Mouse (Mus musculus) granulocyte monocyte progenitor cell, adult 5-6 weeks (primary cell): ENCODE data around the gene Tmco5b. TPM values are rescaled to one million over a fixed set of nuclear protein-coding genes. Genes with fewer than 3 reads are reported as not detected.

ENCODE experiments used
- ATAC-seq: replicated peaks from 2 replicates; pipeline ENCODE4 v1.8.0; 2016; ENCODE audit warnings: mild to moderate bottlenecking, moderate TSS enrichment, inconsistent platforms; ENCODE audit not compliant: poor library complexity, severe bottlenecking
- total RNA-seq, 2 experiments: library from RNA; stranded (forward) in 1 of 2; stranded (reverse) in 1 of 2; fragments of 200-712, 200-1000 nt in 1 of 2; fragments of >200 nt in 1 of 2; fragmentation: Nextera tagmentation in 1 of 2; gene quantifications; 2 replicates each; pipeline ENCODE4 v1.2.3; 2014 to 2017

The Tmco5b gene
- total RNA-seq (2014; fragmentation: Nextera tagmentation) (not detected in 2 replicates), total RNA-seq (2017) (not detected in 2 replicates)

DNA sequence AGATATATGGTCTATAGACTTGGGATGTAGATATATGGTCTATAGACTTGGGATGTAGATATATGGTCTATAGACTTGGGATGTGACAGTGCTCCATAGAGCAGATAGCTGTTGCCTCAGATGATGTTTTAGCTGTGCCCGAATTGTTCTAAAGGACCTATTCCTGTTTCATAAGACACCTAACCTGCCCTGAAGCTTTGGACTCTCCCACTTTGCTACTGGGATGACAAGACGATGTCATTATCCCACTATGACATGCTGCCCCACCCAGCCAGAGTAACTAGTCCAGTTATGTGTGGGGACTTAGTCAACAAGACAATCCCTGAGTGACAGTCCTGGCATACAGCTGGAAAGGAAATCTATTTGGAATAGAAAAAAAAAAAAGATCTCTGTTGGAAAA is at the start of gene Tmco5b:
Tmco5b (plus strand) TSS at position 301 of the 400 bp plus-strand sequence.
- no peak for ATAC-seq

- ATAC-seq: no peak
Observed at GRCm38 (mm10) chr2:113236993-113237392, 48.5 kb upstream of the Tmco5b start.

DNA sequence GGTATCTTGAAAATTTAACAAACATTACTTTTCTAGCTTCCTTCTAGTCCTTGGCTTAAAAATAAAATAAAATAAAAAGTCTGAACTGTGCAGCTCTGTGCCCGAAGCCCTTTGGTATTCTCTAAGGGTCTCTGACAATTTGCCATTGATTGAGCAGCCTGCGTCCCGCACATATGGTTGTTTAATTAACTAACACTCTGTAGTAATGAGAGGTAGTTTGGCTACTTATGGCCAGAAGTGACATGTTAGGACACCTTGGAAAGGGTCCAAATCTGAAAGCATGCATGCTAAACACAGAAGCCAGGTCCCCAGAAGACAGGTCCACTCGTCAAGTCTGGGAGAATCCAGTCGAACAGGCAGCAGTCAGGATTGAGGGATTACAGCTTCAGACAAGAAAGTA is 46.7 kb upstream of the Tmco5b start:
- ATAC-seq: no peak

- no peak; the same call in 1 of the 2 replicates for ATAC-seq
Observed at GRCm38 (mm10) chr2:113302349-113303239, 17.1 kb downstream of the Tmco5b start.

GRCm38 (mm10) chr2:113303240-113303538 is 17.7 kb downstream of the Tmco5b start:
- ATAC-seq: no peak

- ATAC-seq: peak; percentile 91
Observed at GRCm38 (mm10) chr2:113305339-113305738, 19.8 kb downstream of the Tmco5b start.

DNA sequence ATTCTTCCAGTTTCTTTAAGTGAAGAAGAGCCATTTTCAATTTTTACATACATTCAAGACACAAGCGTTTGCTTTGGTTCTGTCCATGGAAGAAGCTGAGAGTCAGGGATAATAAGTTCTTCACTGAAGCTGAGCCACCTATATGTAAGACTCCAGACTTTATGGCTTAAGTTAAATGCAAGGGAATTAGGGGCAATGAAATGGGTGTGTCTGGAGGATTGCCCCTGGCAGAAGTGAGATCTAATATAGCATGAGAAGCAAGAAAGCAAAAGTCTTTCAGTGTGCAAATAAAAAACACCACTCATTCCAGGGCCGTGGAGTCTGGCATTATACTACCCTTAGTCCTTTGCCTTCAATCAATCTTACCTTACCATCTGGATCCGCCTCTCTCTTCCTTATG is 25.7 kb downstream of the Tmco5b start:
- ATAC-seq: no peak

- no peak for ATAC-seq
Observed at GRCm38 (mm10) chr2:113323016-113323415, 37.5 kb downstream of the Tmco5b start.

DNA sequence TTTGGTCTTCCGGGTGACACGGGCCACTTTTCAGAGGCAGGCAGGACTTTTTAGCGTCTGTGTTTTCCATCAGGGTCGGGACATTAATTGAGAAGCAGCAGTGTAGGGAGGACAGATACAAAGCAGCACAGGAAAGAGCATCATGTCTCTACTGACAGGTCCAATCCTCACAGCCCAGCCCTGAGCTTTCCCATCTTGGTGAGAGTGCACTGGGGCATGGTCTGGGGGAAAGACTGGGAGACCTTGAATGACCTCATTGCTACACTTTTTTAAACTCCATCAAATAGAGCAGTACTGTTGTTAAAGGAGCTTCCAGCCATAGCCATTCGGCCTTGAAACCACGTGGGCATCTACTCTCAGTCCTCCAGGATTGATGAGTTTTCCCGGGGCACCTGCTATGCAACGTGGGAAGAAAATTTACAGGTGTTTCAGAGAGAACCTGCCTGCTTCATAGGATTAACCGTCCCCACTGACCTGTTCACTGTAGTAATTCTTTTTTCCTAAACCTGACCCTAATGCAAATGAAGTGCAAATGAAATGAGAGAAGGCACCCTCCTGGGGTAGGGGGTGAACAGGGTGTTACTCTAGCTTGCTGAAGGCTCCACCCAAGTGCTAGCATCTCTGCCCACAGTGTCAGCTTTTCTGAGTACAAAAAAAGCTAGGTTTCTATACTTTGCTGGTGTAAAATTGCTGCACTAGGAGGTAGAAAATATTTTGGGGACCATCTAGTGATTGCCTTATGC is 48.4 kb downstream of the Tmco5b start:
- no peak for ATAC-seq

GRCm38 (mm10) chr2:113335561-113336294 is 50.2 kb downstream of the Tmco5b start:
- no peak for ATAC-seq

GRCm38 (mm10) chr2:113344536-113344935 is 59.0 kb downstream of the Tmco5b start:
- no peak for ATAC-seq

Other genes with a start within 250 kb of the Tmco5b start
- not detected in 2 replicates for gene Ryr3, start 68.6 kb upstream of the Tmco5b start, total RNA-seq (2014; fragmentation: Nextera tagmentation)
- not detected in 2 replicates for gene Ryr3, start 68.6 kb upstream of the Tmco5b start, total RNA-seq (2017)
- 0.24 and 2.5 TPM in 2 replicates for gene Fmn1, start 42.0 kb downstream of the Tmco5b start, total RNA-seq (2014; fragmentation: Nextera tagmentation)
- gene Fmn1, start 42.0 kb downstream of the Tmco5b start, total RNA-seq (2017): 3.1 TPM in 1 of 2 replicates, not detected in the other